Mouse (Mus musculus) megakaryocyte, embryonic 14.5 days (primary cell): ENCODE data around the gene Sapcd2. TPM values are rescaled to one million over a fixed set of nuclear protein-coding genes. Genes with fewer than 3 reads are reported as not detected.
"Not testable (repeated sequence)": the region's sequence is repeated elsewhere in the genome, so short reads cannot be mapped to it uniquely, and the experiment has no call there.

Experiments used
- H3K27me3 ChIP-seq: replicated peaks from 2 replicates; pipeline ENCODE3; 2012; ENCODE audit warnings: inconsistent platforms
- H3K36me3 ChIP-seq: replicated peaks from 2 replicates; pipeline ENCODE3; 2012; ENCODE audit warnings: low read length, inconsistent platforms, mixed read lengths
- H3K4me1 ChIP-seq: 2 replicates; pipeline ENCODE4 v1.6.1; 2012; ENCODE audit warnings: inconsistent platforms
- H3K4me3 ChIP-seq: replicated peaks from 2 replicates; pipeline ENCODE3; 2012; ENCODE audit warnings: moderate library complexity, mild to moderate bottlenecking, inconsistent platforms
- H3K9me3 ChIP-seq: 2 replicates; pipeline ENCODE4 v1.6.1; 2012; ENCODE audit warnings: inconsistent platforms
- FLI1 ChIP-seq: IDR thresholded peaks from 2 replicates; pipeline ENCODE4 v1.6.1; 2012; ENCODE audit warnings: low read length, inconsistent platforms, mixed read lengths
- GATA1 ChIP-seq: IDR thresholded peaks from 3 replicates; pipeline ENCODE4 v1.6.1; 2012; ENCODE audit warnings: mixed read lengths, low read length, inconsistent platforms, borderline replicate concordance
- polyA plus RNA-seq: library from polyadenylated mRNA; stranded (reverse); fragments of >175 nt; gene quantifications from 2 replicates; pipeline ENCODE4 v1.2.3, GENCODE M21; 2012; ENCODE audit warnings: low replicate concordance; ENCODE audit not compliant: insufficient read depth

Gene Sapcd2
- polyA plus RNA-seq, 1 experiment, result 29.9 TPM

DNA sequence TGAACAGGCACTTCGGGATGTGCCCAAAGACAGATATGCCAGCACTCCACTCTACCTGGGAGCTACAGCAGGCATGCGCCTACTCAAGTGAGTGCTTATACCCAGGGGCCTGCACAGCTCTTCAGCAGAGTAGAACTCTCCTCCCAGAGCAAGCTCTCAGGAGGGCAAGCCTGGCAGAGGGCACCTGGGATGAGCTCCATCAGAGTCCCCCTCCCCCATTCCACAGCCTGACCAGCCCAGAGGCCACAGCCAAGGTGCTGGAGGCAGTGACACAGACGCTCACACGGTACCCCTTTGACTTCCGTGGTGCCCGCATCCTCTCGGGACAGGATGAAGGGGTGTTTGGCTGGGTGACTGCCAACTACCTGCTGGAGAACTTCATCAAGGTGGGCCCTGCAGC, 25.9 kb downstream of the Sapcd2 start:
- peaks cover 46% of the 10 kb centered on the region for H3K4me1 ChIP-seq
- H3K36me3 ChIP-seq, result no peaks in the 10 kb centered on the region
- no peak overlapping the region for H3K4me3 ChIP-seq
- H3K27me3 ChIP-seq, result peaks cover 94% of the 10 kb centered on the region
- H3K9me3 ChIP-seq, result no peaks in the 10 kb centered on the region
- TF ChIP-seq GATA1 (no peak), FLI1 (no peak)

DNA sequence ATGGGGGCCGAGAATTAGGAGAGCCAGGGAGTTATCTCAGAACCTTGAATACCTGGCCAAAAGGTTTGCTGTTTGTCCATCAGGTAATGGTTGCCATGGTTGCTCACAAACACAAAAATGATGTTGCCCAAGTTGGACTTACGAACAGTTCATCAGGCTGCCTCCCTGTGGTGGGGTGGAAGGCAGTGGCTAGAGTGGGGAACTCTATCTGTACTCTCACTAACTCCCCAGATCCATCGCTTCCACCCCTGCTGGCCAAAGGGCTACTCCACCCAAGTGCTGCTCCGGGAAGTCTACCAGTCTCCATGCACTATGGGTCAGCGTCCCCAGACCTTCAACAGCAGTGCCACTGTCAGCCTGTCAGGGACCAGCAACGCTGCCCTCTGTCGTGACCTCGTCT, 26.9 kb downstream of the Sapcd2 start, which contains the start of gene Npdc1:
Gene Npdc1, plus strand, starts transcription at position 301 of the 400 bp plus-strand sequence.
- peaks cover 99% of the 10 kb centered on the region for H3K27me3 ChIP-seq
- TF ChIP-seq FLI1 (no peak), GATA1 (no peak)
- H3K4me1 ChIP-seq, result peaks cover 49% of the 10 kb centered on the region
- H3K4me3 ChIP-seq, result no peak within 1 kb of the TSS
- H3K36me3 ChIP-seq, result no peaks in the 10 kb centered on the region
- H3K9me3 ChIP-seq, result no peaks in the 10 kb centered on the region

DNA sequence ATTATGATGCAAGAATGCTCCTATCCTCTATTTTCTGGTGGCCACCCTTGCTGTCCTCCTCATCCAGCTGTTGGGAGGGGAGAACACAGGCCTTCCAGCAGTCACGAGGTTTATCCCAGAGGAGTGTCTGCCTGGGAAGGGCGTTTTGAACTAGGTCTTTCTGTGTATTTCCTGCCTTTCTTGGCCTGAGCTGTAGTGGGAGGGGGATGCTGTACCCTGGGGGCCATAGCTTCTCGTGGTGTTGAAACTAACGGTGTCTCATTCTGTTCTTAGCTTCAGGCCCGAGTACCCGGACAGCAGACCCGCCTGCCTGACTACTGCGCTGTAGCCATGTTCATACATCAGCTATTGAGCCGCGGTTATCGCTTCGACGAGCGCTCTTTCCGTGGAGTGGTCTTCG, 28.2 kb downstream of the Sapcd2 start:
- no peak for TF ChIP-seq FLI1
- no peak for TF ChIP-seq GATA1
- Histone ChIP-seq H3K27me3 (peaks cover 98% of the 10 kb centered on the region), H3K36me3 (no peaks in the 10 kb centered on the region), H3K4me3 (no peak overlapping the region), H3K9me3 (no peaks in the 10 kb centered on the region), H3K4me1 (peaks cover 38% of the 10 kb centered on the region)

DNA sequence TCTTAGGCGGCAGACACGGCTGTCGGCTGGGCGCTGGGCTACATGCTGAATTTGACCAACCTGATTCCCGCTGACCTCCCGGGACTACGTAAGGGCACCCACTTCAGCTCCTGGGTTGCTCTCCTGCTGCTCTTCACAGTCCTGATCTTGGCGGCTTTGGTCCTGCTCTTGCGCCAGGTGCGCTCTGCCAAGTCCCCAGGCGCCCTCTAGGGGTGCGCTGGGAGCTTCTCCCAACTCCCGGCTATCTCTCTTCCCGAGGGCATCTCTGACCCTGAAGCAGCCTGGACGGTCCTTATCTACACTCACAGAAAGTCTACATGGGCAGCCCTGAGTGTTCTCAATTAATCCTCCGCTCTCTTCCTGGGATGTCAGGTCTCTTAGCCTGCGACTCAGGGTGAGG, 28.6 kb downstream of the Sapcd2 start:
- Histone ChIP-seq H3K27me3 (peaks cover 98% of the 10 kb centered on the region), H3K4me1 (peaks cover 34% of the 10 kb centered on the region), H3K9me3 (no peaks in the 10 kb centered on the region), H3K36me3 (no peaks in the 10 kb centered on the region), H3K4me3 (peak overlapping the region; percentile 69)
- TF ChIP-seq FLI1, result no peak
- TF ChIP-seq GATA1, result no peak

DNA sequence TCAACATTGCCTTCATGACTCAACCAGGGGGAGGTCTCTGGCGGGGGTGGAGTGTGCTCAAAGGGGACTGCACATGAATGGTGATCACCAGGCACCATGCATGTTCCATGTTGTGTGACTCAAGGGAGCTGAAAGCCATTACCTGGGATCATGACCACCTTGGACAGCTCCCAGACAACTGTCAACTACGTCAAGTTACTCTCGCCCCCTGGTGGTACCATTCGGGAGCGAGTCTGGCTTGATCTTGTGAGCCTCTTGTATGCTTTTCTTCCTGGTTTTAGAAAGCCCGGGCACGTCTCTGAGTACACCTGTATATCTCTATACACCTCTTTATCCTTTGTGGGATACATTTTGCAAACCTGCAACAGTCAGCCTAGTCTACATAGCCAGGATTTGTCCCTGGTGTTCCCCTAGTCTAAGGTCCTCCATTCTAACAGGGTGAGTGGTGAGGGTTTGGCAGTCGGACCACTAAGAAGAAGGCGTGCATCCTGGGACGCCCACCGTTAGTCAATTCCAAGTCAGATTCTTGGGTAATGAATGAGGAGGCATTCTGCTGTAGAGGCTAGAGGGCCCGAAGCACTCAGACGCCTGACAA, 30.4 kb downstream of the Sapcd2 start:
- H3K27me3 ChIP-seq, result peaks cover 97% of the 10 kb centered on the region
- H3K9me3 ChIP-seq, result no peaks in the 10 kb centered on the region
- H3K36me3 ChIP-seq, result no peaks in the 10 kb centered on the region
- TF ChIP-seq GATA1, result no peak
- no peak for TF ChIP-seq FLI1
- H3K4me3 ChIP-seq, result peak overlapping the region; percentile 81
- peaks cover 21% of the 10 kb centered on the region for H3K4me1 ChIP-seq

DNA sequence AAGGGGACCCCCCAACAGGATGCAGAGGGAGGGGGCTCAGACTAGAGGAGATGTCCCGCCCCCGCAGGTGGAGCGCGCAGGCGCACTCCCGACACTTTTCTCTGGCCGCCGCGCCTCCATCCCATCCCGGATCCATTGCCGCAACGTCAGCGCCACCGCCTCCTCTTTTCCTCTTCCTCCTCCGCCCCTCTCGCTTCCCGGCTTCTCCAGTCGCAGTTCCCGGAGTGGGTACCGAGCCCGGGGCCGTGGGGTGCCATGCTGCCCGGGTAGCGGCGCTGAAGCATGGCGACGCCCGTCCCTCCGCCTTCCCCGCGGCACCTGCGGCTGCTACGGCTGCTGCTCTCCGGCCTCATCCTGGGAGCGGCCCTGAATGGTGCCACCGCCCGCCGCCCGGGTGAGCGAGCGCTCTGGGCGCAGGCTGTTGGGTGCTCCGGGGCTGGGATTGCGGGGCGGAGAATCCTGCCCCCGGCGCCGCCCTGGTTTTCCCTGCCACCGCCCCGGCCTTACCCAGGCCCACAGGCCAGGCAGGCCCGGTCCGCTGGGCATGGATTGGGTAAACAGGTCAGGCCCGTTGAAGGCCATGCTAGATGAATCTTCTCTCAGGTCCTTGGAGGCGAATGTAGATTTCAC, 31.0 kb downstream of the Sapcd2 start:
- H3K27me3 ChIP-seq, result peaks cover 97% of the 10 kb centered on the region
- peak overlapping the region; percentile 81 for H3K4me3 ChIP-seq
- TF ChIP-seq GATA1 (no peak), FLI1 (no peak)

DNA sequence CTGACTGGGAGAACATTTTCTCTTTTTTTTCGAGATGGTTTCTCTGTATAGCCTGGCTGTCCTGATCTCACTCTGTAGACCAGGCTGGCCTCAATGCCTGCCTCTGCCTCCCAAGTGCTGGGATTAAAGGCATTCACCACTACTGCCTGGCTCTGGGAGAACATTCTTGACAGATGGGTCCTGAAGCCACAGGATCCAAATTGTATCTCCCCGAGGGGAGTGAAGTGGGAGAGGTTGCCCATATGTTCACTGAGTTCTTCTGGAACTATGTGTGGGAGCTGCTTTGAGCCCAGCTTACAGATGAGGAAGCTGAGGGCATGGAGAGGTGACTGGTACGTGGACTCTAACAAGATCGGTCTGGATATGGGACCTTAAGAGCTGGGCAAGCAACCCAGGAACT, 31.9 kb downstream of the Sapcd2 start:
- Histone ChIP-seq H3K27me3 (peaks cover 96% of the 10 kb centered on the region), H3K9me3 (no peaks in the 10 kb centered on the region), H3K4me3 (no peak overlapping the region), H3K36me3 (no peaks in the 10 kb centered on the region), H3K4me1 (peaks cover 21% of the 10 kb centered on the region)
- TF ChIP-seq GATA1 (no peak), FLI1 (no peak)

More for the DNA sequence above, 31.0 kb downstream of the Sapcd2 start:
- Histone ChIP-seq H3K4me1 (peaks cover 21% of the 10 kb centered on the region), H3K36me3 (no peaks in the 10 kb centered on the region), H3K9me3 (no peaks in the 10 kb centered on the region)

DNA sequence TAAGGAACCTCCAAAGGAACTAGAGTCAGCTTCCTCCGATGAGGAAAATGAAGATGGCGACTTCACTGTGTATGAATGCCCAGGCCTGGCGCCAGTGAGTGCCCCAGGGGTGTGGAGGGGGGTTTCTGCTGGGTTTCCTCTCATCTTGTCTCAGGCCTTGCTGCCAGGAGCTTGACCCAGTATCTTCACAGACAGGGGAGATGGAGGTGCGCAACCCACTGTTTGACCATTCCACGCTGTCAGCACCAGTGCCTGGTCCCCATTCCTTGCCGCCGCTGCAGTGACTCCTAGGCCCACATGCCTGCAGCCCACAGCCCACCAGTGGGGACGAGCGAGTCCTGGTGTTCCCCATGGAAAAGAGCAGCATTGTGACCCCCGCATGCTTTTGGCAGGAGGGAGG, 36.8 kb downstream of the Sapcd2 start:
- peaks cover 68% of the 10 kb centered on the region for H3K27me3 ChIP-seq
- no peak overlapping the region for H3K4me3 ChIP-seq
- no peak for TF ChIP-seq FLI1
- no peak for TF ChIP-seq GATA1
- H3K9me3 ChIP-seq, result no peaks in the 10 kb centered on the region
- H3K4me1 ChIP-seq, result peaks cover 6% of the 10 kb centered on the region; the same call in 1 of the 2 replicates
- H3K36me3 ChIP-seq, result no peaks in the 10 kb centered on the region

DNA sequence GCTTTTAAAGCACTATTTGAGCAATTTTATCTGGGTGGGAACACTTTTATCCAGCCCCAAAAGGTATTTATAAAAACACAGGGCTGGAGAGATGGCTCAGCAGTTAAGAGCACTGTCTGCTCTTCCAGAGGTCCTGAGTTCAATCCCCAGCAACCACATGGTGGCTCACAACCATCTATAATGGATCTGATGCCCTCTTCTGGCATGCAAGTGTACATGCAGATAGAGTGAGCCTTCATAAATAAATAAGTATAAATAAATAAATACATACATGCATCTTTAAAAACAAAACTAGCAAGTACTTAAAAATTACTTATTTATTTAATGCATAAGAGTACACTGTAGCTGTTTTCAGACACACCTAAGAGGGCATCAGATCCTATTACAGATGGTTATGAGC, 41.3 kb downstream of the Sapcd2 start:
- peaks cover 31% of the 10 kb centered on the region for H3K27me3 ChIP-seq
- not testable (repeated sequence) for H3K9me3 ChIP-seq, H3K36me3 ChIP-seq, H3K4me3 ChIP-seq
- H3K4me1 ChIP-seq, result peaks cover 27% of the 10 kb centered on the region

DNA sequence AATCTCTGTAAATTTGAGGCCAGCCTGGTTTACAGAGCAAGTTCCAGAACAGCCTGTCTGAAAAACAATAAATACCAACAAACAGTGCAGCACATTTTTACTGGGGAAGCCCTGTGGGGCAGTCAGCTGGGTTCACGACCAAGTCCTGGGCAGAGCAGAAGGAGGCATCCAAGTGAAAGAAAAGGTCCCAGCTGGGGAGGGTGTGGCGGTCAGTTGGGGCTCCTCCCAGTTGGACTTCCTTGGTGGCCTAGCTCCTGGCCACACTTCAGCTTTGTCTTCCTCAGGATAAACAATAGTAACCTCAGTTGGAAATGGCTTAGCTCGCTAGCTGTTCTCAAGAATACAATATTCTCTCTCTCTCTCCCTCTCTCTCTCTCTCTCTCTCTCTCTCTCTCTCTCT, 45.3 kb downstream of the Sapcd2 start:
- H3K36me3 ChIP-seq, result no peaks in the 10 kb centered on the region
- H3K9me3 ChIP-seq, result no peaks in the 10 kb centered on the region
- no peak overlapping the region for H3K4me3 ChIP-seq
- TF ChIP-seq FLI1 (no peak), GATA1 (no peak)
- H3K27me3 ChIP-seq, result peaks cover 12% of the 10 kb centered on the region
- H3K4me1 ChIP-seq, result peaks cover 41% of the 10 kb centered on the region

DNA sequence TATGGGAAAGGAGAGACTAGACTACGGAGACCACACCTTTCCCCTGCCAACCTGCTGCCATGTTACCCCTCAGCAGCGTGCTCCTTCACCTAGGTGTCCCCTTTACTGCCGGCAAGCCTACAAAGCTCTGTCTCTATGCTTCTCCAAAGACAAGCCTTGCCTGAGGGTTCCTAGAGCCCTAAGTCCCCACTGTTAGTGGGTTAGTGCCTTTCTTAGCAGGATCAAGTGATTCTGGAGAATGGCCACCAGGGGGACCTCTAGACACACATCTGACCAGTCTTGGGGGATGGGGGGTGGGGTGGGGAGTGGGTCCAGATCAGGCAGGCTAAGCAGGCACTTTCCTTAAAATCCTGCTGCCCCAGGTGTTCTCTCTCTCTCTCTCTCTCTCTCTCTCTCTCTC, 49.8 kb downstream of the Sapcd2 start:
- no peak for TF ChIP-seq GATA1
- TF ChIP-seq FLI1, result no peak
- Histone ChIP-seq H3K4me3 (no peak overlapping the region), H3K27me3 (peaks cover 32% of the 10 kb centered on the region), H3K36me3 (peaks cover 9% of the 10 kb centered on the region), H3K4me1 (peaks cover 79% of the 10 kb centered on the region), H3K9me3 (peaks cover 3% of the 10 kb centered on the region; the same call in 1 of the 2 replicates)
